Mouse (Mus musculus) large intestine, adult 2 months (tissue): ENCODE data around the gene Rccd1. TPM values are rescaled to one million over a fixed set of nuclear protein-coding genes. Genes with fewer than 3 reads are reported as not detected.

Experiments used
- DNase-seq: peaks from one replicate; pipeline ENCODE4 v3.0.0-alpha.2; 2012; ENCODE audit warnings: low read depth, low spot score
- WGBS: fragments of 180-500 bp; shearing (Covaris S2); methylation state at CpG from one replicate; pipeline ENCODE4 v1.1.7; 2018; 5-methylcytosine and 5-hydroxymethylcytosine counted together
- polyA plus RNA-seq: library from polyadenylated mRNA; depleted of rRNA; stranded (reverse); fragments of >200 nt; gene quantifications from 2 replicates; pipeline ENCODE4 v1.2.3, GENCODE M21; 2012

Rccd1 gene
- polyA plus RNA-seq, 1 experiment: 7.8 TPM

GRCm38 (mm10) chr7:80317439-80318115 lies 6.7 kb downstream of the Rccd1 start:
- no peak for DNase-seq
- WGBS: 68% methylated on average over 1 of the region's 1 CpGs

GRCm38 (mm10) chr7:80315733-80316132 lies 8.5 kb downstream of the Rccd1 start:
- DNase-seq: no peak
- WGBS: 81% methylated on average over 2 of the region's 2 CpGs

GRCm38 (mm10) chr7:80310771-80311170 lies 13.5 kb downstream of the Rccd1 start:
- WGBS: 85% methylated on average over 7 of the region's 7 CpGs
- DNase-seq: no peak

- whole genome bisulfite sequencing: 76% methylated on average over 3 of the region's 3 CpGs
- DNase-seq: no peak
Observed at GRCm38 (mm10) chr7:80307766-80308165, 16.5 kb downstream of the Rccd1 start.

GRCm38 (mm10) chr7:80301522-80301921 lies 22.7 kb downstream of the Rccd1 start:
- 83% methylated on average over 2 of the region's 2 CpGs for WGBS
- DNase-seq: no peak

GRCm38 (mm10) chr7:80299568-80299967 lies 24.7 kb downstream of the Rccd1 start:
- WGBS: 41% methylated on average over 3 of the region's 3 CpGs
- DNase-seq: no peak

- WGBS: 84% methylated on average over 4 of the region's 4 CpGs
- DNase-seq: no peak
Observed at GRCm38 (mm10) chr7:80298754-80299153, 25.5 kb downstream of the Rccd1 start.

- 74% methylated on average over 3 of the region's 3 CpGs for WGBS
- no peak for DNase-seq
Observed at GRCm38 (mm10) chr7:80297041-80297440, 27.2 kb downstream of the Rccd1 start.

- 75% methylated on average over 6 of the region's 6 CpGs for WGBS
- DNase-seq: no peak
Observed at GRCm38 (mm10) chr7:80296462-80296861, 27.8 kb downstream of the Rccd1 start.

- WGBS: 4% methylated on average over 37 of the region's 37 CpGs
- no peak for DNase-seq
Observed at GRCm38 (mm10) chr7:80294764-80295648, 29.2 kb downstream of the Rccd1 start.

GRCm38 (mm10) chr7:80294062-80294763 lies 30.0 kb downstream of the Rccd1 start, which contains the start of gene Prc1:
Prc1 (plus strand) TSS chr7:80294450.
- WGBS: under 1% methylated on average over 52 of the region's 52 CpGs
- DNase-seq: peak; percentile 81

- WGBS: 78% methylated on average over 10 of the region's 10 CpGs
- DNase-seq: no peak
Observed at GRCm38 (mm10) chr7:80287736-80288135, 36.5 kb downstream of the Rccd1 start.

GRCm38 (mm10) chr7:80285725-80286124 lies 38.5 kb downstream of the Rccd1 start:
- DNase-seq: no peak
- WGBS: 88% methylated on average over 6 of the region's 6 CpGs

- 65% methylated on average over 5 of the region's 5 CpGs for WGBS
- DNase-seq: no peak
Observed at GRCm38 (mm10) chr7:80284391-80284790, 39.9 kb downstream of the Rccd1 start.

GRCm38 (mm10) chr7:80283226-80283918 lies 40.9 kb downstream of the Rccd1 start:
- WGBS: 79% methylated on average over 3 of the region's 3 CpGs
- DNase-seq: no peak

- WGBS: 84% methylated on average over 3 of the region's 3 CpGs
Observed at GRCm38 (mm10) chr7:80281646-80282045, 42.6 kb downstream of the Rccd1 start.

GRCm38 (mm10) chr7:80280998-80281397 lies 43.3 kb downstream of the Rccd1 start:
- no peak for DNase-seq
- 92% methylated on average over 2 of the region's 2 CpGs for WGBS

More at GRCm38 (mm10) chr7:80281646-80282045, 42.6 kb downstream of the Rccd1 start:
- no peak for DNase-seq

GRCm38 (mm10) chr7:80280032-80280431 lies 44.2 kb downstream of the Rccd1 start:
- WGBS: 87% methylated on average over 10 of the region's 10 CpGs
- DNase-seq: no peak

- DNase-seq: no peak
- WGBS: 92% methylated on average over 4 of the region's 4 CpGs
Observed at GRCm38 (mm10) chr7:80276374-80276773, 47.9 kb downstream of the Rccd1 start.

- WGBS: 83% methylated on average over 2 of the region's 2 CpGs
- no peak for DNase-seq
Observed at GRCm38 (mm10) chr7:80273456-80273855, 50.8 kb downstream of the Rccd1 start.
